Mouse (Mus musculus): ENCODE data around the gene Sp1. TPM values are rescaled to one million over a fixed set of nuclear protein-coding genes. Genes with fewer than 3 reads are reported as not detected.
A peak's percentile ranks its signal among the peaks of the same experiment; 100 is the strongest.

Sp1 gene
- polyA plus RNA-seq, 1 experiment from 2014 or later, result 4.1 TPM

DNA sequence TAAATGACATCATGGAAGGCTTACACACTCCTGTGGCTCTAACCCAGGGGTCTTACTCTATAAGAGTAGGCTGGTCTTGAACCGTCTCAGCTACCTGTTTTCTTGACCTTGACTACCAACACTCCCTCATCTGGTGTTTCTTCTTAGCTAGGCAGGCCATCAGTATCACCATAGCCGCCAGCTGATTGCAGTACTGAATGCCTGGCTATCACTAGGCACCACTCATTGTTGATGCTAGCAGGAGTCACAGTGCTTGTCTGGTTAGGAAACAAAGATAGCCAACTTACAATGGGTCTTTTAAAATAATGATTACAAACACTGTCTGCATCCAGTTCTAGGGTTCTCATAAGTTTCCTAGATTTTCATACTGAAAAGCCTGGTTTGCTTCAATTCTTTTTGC lies 4.7 kb upstream of the Sp1 start:
- no peaks in the 10 kb centered on the region for H3K27me3 ChIP-seq (replicated peaks)
- no peaks in the 10 kb centered on the region for H3K9me3 ChIP-seq
- no peak overlapping the region for H3K9ac ChIP-seq
- H3K4me2 ChIP-seq, result no peak overlapping the region
- H3K36me3 ChIP-seq (replicated peaks), result no peaks in the 10 kb centered on the region
- 68% methylated on average over 2 of the region's 2 CpGs for WGBS
- no peak overlapping the region for H3K27ac ChIP-seq
- no peak overlapping the region for H3K4me3 ChIP-seq
- no peak for ATAC-seq (replicated peaks)
- H3K4me1 ChIP-seq, result peaks cover 12% of the 10 kb centered on the region

DNA sequence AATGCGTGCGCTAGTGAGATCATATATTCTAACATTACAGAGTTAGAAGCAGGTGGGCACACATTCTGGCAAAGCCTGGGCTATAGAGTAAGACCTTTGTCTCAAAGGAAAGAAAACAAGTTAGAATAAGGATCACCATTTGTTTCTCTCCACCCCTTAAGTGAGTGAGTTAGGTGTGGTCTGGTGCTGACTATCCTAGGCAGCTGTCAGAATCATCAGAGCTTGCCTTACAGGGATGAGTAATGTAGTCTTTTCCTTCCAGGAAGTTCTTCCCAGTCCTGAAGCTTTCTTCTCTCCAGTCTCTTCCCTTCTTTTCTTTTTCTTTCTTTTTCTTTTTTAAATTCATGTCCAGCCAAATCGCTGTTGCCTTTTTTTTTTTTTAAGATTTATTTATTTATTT lies 3.7 kb upstream of the Sp1 start:
- H3K4me3 ChIP-seq, result no peak overlapping the region
- no peaks in the 10 kb centered on the region for H3K36me3 ChIP-seq (replicated peaks)
- peaks cover 16% of the 10 kb centered on the region for H3K4me1 ChIP-seq
- no peak overlapping the region for H3K9ac ChIP-seq
- 99% methylated on average over 3 of the region's 3 CpGs for WGBS
- H3K27me3 ChIP-seq (replicated peaks), result no peaks in the 10 kb centered on the region
- H3K27ac ChIP-seq, result no peak overlapping the region
- no peaks in the 10 kb centered on the region for H3K9me3 ChIP-seq
- no peak for ATAC-seq (replicated peaks)
- no peak overlapping the region for H3K4me2 ChIP-seq

DNA sequence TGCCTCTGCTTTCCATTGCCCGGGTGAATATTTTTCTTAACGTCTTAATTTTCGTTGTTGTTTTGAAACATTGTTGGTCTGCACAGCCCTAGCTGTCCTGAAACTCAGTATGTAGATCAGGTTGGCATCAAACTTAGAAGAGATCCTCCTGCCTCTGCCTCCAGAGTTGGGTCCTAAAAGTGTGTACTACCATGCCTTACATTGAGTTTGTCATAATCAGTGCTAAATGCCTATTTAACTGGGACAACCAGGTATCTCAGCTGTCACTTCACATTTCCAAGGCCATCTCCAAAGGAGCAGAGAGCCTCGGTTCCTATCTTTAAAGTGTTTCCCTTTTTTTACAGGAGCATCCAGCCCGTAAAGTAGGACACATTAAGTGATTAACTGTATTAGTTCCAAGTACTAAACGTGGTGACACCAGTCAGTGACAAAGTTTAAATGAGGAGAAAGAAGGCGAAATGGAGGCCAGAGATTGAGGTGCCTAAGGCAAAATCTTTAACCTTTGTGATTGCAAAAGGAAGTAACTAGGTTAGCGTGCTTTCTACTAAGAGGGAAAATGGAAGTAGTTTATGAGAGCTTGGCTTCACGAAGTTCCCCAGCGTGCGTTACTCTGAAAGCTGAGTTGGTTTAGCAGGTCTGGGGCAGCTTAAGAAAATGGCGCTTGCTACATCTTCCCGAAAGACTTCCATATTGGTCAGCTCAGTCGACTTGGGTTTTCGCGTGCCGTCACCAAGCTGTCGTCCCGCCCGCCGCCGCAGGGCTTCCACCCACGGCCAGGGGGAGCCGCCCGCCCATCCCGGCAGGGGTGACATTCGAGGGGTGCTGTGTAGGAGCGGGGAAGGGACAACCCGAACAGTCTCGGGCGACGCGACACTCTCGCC lies 1.1 kb upstream of the Sp1 start:
- H3K4me3 ChIP-seq, result peak overlapping the region; percentile 57
- H3K27ac ChIP-seq, result peak overlapping the region; percentile 98
- H3K4me1 ChIP-seq, result peaks cover 35% of the 10 kb centered on the region
- H3K9ac ChIP-seq, result peak overlapping the region; percentile 64
- H3K4me2 ChIP-seq, result peak overlapping the region; percentile 55
- peaks cover 18% of the 10 kb centered on the region for H3K36me3 ChIP-seq (replicated peaks)
- 16% methylated on average over 34 of the region's 34 CpGs for WGBS
- H3K9me3 ChIP-seq, result no peaks in the 10 kb centered on the region
- no peak for ATAC-seq (replicated peaks)
- no peaks in the 10 kb centered on the region for H3K27me3 ChIP-seq (replicated peaks)

DNA sequence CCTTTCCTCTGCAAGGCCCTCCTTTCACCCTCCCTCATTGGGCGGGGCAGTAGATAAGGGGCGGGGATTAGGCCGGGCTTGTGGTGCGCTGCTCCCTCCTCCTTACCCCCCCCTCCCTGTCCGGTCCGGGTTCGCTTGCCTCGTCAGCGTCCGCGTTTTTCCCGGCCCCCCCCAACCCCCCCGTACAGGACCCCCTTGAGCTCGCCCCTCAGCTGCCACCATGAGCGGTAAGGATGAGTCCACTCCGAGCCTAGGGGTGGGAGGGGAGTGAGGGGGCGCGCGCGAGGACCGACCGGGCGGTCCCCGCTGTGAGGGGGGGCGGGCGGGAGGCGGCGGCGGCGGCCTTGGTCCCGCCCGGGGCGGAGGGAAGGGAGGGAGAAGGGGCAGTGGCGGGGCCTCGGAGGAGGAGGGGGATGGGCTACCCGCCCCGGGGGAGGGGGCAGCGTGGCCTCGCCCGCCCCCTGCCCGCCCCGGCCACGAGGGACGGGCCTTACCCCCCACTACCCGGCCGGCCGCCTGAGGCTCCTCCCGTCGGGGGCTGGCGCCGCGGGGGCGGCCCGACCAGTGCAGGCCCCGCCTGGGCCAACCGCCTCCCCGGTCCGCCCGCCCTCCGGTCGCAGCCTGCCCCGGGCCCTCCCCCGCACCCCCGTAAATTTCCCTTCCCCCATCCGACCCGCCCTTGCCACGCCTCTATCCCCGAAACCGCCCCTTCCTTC lies 411 bp downstream of the Sp1 start:
- peaks cover 27% of the 10 kb centered on the region for H3K36me3 ChIP-seq (replicated peaks)
- peak overlapping the region; percentile 57 for H3K4me2 ChIP-seq
- peak overlapping the region; percentile 93 for H3K4me3 ChIP-seq
- ATAC-seq (replicated peaks), result no peak
- peak overlapping the region; percentile 82 for H3K9ac ChIP-seq
- no peaks in the 10 kb centered on the region for H3K9me3 ChIP-seq
- peaks cover 46% of the 10 kb centered on the region for H3K4me1 ChIP-seq
- WGBS, result under 1% methylated on average over 34 of the region's 69 CpGs
- no peaks in the 10 kb centered on the region for H3K27me3 ChIP-seq (replicated peaks)
- H3K27ac ChIP-seq, result peak overlapping the region; percentile 90

DNA sequence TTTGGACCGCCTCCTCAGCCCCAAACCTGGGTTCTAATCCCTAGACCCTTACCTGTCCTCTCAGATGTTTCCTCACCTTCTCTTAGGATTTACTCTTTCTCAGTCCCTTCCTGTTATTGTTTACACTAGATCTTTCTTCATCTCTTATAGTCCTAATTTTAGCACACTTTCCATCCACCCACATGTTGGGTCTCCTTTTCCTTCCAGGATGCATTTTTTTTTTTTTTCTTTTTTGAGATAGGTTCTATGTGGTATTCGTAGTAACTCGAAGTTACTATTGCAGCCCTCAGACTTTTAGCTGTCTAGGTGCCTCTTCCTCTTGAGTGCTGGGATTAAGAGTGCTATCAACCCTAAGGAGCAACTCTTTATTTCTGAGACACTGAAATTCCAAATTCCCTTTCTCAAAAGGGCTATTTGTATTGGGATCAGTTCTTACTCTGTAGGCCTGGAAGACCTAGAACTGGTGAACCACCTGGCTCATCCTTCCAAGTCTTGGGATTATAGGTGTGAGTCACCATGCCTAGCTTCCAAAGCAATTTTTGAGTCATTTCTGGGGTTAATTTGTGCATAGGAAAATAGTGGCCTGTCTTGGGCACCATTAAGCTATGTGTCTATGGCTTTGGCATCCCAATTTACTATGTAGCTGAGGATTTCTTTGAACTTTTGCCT lies 1.1 kb downstream of the Sp1 start:
- ATAC-seq (replicated peaks), result no peak
- peak overlapping the region; percentile 82 for H3K9ac ChIP-seq
- H3K4me1 ChIP-seq, result peaks cover 52% of the 10 kb centered on the region
- H3K27me3 ChIP-seq (replicated peaks), result no peaks in the 10 kb centered on the region
- 20% methylated on average over 3 of the region's 3 CpGs for WGBS
- H3K36me3 ChIP-seq (replicated peaks), result peaks cover 27% of the 10 kb centered on the region
- no peaks in the 10 kb centered on the region for H3K9me3 ChIP-seq
- peak overlapping the region; percentile 90 for H3K27ac ChIP-seq
- H3K4me3 ChIP-seq, result peak overlapping the region; percentile 93
- peak overlapping the region; percentile 57 for H3K4me2 ChIP-seq

DNA sequence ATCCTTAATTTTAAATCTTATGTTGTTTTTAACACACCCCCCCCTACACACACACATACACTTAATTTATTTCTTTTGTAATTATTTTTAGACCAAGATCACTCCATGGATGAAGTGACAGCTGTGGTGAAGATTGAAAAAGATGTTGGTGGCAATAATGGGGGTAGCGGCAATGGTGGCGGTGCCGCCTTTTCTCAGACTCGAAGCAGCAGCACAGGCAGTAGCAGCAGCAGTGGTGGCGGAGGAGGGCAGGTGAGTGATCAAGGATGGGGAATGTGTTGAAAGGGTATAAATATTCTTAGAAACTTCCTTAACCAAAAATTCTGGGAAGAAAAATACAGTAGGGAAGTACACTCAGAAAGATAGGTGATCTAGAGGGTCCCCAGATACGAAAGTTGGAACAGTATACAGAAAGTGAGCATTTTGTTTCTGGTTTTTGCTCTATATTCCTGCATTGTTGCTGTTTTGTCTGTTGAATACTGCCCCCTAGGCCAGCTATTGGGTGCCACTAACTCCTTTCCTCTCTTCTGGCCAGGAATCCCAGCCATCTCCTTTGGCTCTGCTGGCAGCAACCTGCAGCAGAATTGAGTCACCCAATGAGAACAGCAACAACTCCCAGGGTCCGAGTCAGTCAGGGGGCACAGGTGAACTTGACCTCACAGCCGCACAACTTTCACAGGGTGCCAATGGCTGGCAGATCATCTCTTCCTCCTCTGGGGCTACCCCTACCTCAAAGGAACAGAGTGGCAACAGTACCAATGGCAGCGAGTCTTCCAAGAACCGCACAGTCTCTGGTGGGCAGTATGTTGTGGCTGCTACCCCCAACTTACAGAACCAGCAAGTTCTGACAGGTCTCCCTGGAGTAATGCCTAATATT lies 2.0 kb downstream of the Sp1 start:
- Histone ChIP-seq H3K27me3 (replicated peaks) (no peaks in the 10 kb centered on the region), H3K4me2 (no peak overlapping the region), H3K27ac (no peak overlapping the region), H3K9me3 (no peaks in the 10 kb centered on the region), H3K9ac (no peak overlapping the region), H3K36me3 (replicated peaks) (peaks cover 31% of the 10 kb centered on the region), H3K4me3 (no peak overlapping the region), H3K4me1 (peaks cover 55% of the 10 kb centered on the region)
- WGBS, result 94% methylated on average over 10 of the region's 10 CpGs
- ATAC-seq (replicated peaks), result no peak

DNA sequence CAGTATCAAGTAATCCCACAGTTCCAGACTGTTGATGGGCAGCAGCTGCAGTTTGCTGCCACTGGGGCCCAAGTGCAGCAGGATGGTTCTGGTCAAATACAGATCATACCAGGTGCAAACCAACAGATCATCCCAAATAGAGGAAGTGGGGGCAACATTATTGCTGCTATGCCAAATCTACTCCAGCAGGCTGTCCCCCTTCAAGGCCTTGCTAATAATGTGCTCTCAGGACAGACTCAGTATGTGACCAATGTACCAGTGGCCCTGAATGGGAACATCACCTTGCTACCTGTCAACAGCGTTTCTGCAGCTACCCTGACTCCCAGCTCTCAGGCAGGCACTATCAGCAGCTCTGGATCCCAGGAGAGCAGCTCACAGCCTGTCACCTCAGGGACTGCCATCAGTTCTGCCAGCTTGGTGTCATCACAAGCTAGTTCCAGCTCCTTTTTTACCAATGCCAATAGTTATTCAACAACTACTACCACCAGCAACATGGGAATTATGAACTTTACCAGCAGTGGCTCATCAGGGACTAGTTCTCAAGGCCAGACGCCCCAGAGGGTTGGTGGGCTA lies 2.7 kb downstream of the Sp1 start:
- Histone ChIP-seq H3K9ac (no peak overlapping the region), H3K36me3 (replicated peaks) (peaks cover 32% of the 10 kb centered on the region), H3K9me3 (no peaks in the 10 kb centered on the region), H3K4me3 (no peak overlapping the region), H3K27ac (no peak overlapping the region), H3K4me2 (no peak overlapping the region), H3K27me3 (replicated peaks) (no peaks in the 10 kb centered on the region), H3K4me1 (peaks cover 55% of the 10 kb centered on the region)
- 84% methylated on average over 2 of the region's 2 CpGs for WGBS
- no peak for ATAC-seq (replicated peaks)

DNA sequence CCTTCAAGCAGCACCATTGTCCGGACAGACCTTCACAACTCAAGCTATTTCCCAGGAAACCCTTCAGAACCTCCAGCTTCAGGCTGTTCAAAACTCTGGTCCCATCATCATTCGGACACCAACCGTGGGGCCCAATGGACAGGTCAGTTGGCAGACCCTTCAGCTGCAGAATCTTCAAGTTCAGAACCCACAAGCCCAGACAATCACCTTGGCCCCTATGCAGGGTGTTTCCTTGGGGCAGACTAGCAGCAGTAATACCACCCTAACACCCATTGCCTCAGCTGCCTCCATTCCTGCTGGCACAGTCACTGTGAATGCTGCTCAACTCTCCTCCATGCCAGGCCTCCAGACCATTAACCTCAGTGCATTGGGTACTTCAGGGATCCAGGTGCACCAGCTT lies 3.3 kb downstream of the Sp1 start:
- peak overlapping the region; percentile 11; the same call in 1 of the 2 replicates for H3K4me2 ChIP-seq
- peaks cover 32% of the 10 kb centered on the region for H3K36me3 ChIP-seq (replicated peaks)
- no peak for ATAC-seq (replicated peaks)

DNA sequence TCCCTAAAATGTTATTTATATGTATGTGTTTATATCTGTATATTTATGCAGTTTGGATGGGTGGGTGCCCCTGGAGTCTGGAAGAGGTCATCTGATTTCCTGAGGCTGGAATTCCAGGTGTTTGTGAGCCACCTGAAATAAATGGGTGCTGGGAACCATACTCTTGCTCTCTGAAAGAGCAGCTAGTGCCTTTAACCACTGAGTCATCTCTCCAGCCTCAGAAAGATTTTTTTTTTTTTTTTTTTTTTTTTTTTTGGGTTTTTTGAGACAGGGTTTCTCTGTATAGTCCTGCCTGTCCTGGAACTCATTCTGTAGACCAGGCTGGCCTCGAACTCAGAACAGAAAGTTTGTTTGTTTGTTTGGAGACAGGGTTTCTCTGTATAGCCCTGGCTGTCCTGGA lies 5.1 kb downstream of the Sp1 start:
- H3K27ac ChIP-seq, result no peak overlapping the region
- H3K4me2 ChIP-seq, result peak overlapping the region; percentile 21; the same call in 1 of the 2 replicates
- H3K4me1 ChIP-seq, result peaks cover 57% of the 10 kb centered on the region
- no peaks in the 10 kb centered on the region for H3K27me3 ChIP-seq (replicated peaks)
- H3K36me3 ChIP-seq (replicated peaks), result peaks cover 32% of the 10 kb centered on the region
- no peak overlapping the region for H3K9ac ChIP-seq
- ATAC-seq (replicated peaks), result no peak
- 100% methylated on average over 1 of the region's 1 CpGs for WGBS
- H3K9me3 ChIP-seq, result no peaks in the 10 kb centered on the region
- H3K4me3 ChIP-seq, result no peak overlapping the region

More for the DNA sequence above, 3.3 kb downstream of the Sp1 start:
- Histone ChIP-seq H3K27me3 (replicated peaks) (no peaks in the 10 kb centered on the region), H3K9me3 (no peaks in the 10 kb centered on the region), H3K4me1 (peaks cover 60% of the 10 kb centered on the region), H3K4me3 (no peak overlapping the region), H3K27ac (no peak overlapping the region), H3K9ac (no peak overlapping the region; the same call in 1 of the 2 replicates)
- WGBS, result 88% methylated on average over 3 of the region's 3 CpGs

DNA sequence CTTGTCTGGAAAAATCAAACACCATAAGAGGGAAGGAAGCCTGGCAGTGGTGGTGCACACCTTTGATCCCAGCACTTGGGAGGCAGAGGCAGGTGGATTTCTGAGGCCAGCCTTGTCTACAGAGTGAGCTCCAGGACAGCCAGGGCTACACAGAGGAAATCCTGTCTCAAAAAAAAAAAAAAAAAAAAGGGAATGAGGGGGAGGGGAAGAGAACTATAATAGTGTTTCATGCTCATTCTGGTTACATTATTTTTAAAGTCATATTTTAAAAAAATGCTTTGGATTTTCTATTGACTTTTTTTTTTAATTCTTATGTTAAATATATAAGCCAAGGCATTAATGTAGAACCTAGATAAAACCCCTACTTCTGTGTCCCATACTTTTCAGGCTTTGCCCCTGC lies 7.7 kb downstream of the Sp1 start:
- Histone ChIP-seq H3K27me3 (replicated peaks) (no peaks in the 10 kb centered on the region), H3K4me3 (no peak overlapping the region), H3K27ac (no peak overlapping the region), H3K36me3 (replicated peaks) (peaks cover 25% of the 10 kb centered on the region), H3K4me2 (no peak overlapping the region), H3K9me3 (no peaks in the 10 kb centered on the region), H3K9ac (no peak overlapping the region), H3K4me1 (peaks cover 38% of the 10 kb centered on the region)
- ATAC-seq (replicated peaks), result no peak

DNA sequence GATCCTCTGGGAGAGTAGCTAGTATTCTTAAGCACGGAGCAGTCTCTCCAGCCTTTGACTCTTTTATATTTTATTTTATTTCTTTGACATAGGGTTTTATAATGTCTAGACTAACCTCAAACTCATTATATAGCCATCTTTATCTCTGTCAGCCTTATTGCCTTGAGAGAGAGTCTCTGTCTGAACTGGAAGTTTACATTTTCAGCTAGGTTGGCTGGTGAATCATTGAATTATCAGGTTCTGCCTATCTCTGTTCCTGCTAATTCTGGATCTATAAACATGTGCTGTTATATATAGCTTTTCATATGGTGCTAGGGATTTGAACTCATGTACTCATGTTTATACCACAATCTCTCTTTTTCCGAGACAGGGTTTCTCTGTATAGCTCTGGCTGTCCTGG lies 11.6 kb downstream of the Sp1 start:
- 93% methylated on average over 2 of the region's 2 CpGs for WGBS
- Histone ChIP-seq H3K4me2 (no peak overlapping the region), H3K9ac (no peak overlapping the region), H3K36me3 (replicated peaks) (peaks cover 8% of the 10 kb centered on the region; the same call in 1 of the 2 replicates), H3K27ac (no peak overlapping the region), H3K4me3 (no peak overlapping the region), H3K27me3 (replicated peaks) (no peaks in the 10 kb centered on the region), H3K4me1 (peaks cover 6% of the 10 kb centered on the region; the same call in 1 of the 2 replicates), H3K9me3 (no peaks in the 10 kb centered on the region)
- ATAC-seq (replicated peaks), result no peak

Data from midbrain, embryonic 15.5 days (tissue).